Mouse (Mus musculus): ENCODE data around the gene Aplnr.

The Aplnr gene

GRCm38 (mm10) chr2:85136089-85136488 lies at the start of gene Aplnr:
Aplnr (plus strand) TSS chr2:85136225.
- DNase-seq = no peak

- no peak for DNase-seq
Observed at GRCm38 (mm10) chr2:85088716-85089646, 47.0 kb upstream of the Aplnr start.

GRCm38 (mm10) chr2:85091325-85091724 lies 44.7 kb upstream of the Aplnr start:
- DNase-seq = no peak

GRCm38 (mm10) chr2:85093376-85093775 lies 42.6 kb upstream of the Aplnr start:
- DNase-seq = no peak

GRCm38 (mm10) chr2:85095906-85096305 lies 40.1 kb upstream of the Aplnr start:
- DNase-seq = no peak

- DNase-seq = no peak
Observed at GRCm38 (mm10) chr2:85098014-85098413, 38.0 kb upstream of the Aplnr start.

- peak; percentile 75 for DNase-seq
Observed at GRCm38 (mm10) chr2:85098824-85099511, 37.1 kb upstream of the Aplnr start.

GRCm38 (mm10) chr2:85103201-85103600 lies 32.8 kb upstream of the Aplnr start:
- no peak for DNase-seq

GRCm38 (mm10) chr2:85105426-85106013 lies 30.5 kb upstream of the Aplnr start:
- no peak for DNase-seq

GRCm38 (mm10) chr2:85106068-85106790 lies 29.8 kb upstream of the Aplnr start:
- no peak for DNase-seq

- no peak for DNase-seq
Observed at GRCm38 (mm10) chr2:85106941-85107340, 29.1 kb upstream of the Aplnr start.

GRCm38 (mm10) chr2:85110288-85110875 lies 25.6 kb upstream of the Aplnr start:
- DNase-seq = no peak

- DNase-seq = peak; percentile 42
Observed at GRCm38 (mm10) chr2:85123187-85123868, 12.7 kb upstream of the Aplnr start.

- DNase-seq = peak; percentile 64
Observed at GRCm38 (mm10) chr2:85123869-85124535, 12.0 kb upstream of the Aplnr start.

- peak; percentile 53 for DNase-seq
Observed at GRCm38 (mm10) chr2:85129496-85129971, 6.5 kb upstream of the Aplnr start.

GRCm38 (mm10) chr2:85131226-85131625 lies 4.8 kb upstream of the Aplnr start:
- DNase-seq = no peak

GRCm38 (mm10) chr2:85131724-85132123 lies 4.3 kb upstream of the Aplnr start:
- no peak for DNase-seq

- DNase-seq = no peak
Observed at GRCm38 (mm10) chr2:85132204-85132603, 3.8 kb upstream of the Aplnr start.

- DNase-seq = no peak
Observed at GRCm38 (mm10) chr2:85135099-85135498, 926 bp upstream of the Aplnr start.

GRCm38 (mm10) chr2:85136831-85137520 lies 951 bp downstream of the Aplnr start:
- DNase-seq = no peak

All from kidney, adult 9 months (tissue).